Mouse (Mus musculus): ENCODE data around the gene Zfp961. TPM values are rescaled to one million over a fixed set of nuclear protein-coding genes. Genes with fewer than 3 reads are reported as not detected.
A peak's percentile ranks its signal among the peaks of the same experiment; 100 is the strongest.
"Not testable (repeated sequence)": the region's sequence is repeated elsewhere in the genome, so short reads cannot be mapped to it uniquely, and the experiment has no call there.

The Zfp961 gene
- total RNA-seq (2021): 10 to 100 TPM; 17.0 to 17.7 TPM
- long read RNA-seq, experiment 1, partial matches to known transcripts: 0 of 7 reads
- long read RNA-seq, experiment 1, other reads (novel, unspliced or antisense): 0 of 7 reads
- long read RNA-seq, experiment 2, partial matches to known transcripts: 0 of 7 reads
- long read RNA-seq, experiment 2, other reads (novel, unspliced or antisense): 0 of 7 reads

DNA sequence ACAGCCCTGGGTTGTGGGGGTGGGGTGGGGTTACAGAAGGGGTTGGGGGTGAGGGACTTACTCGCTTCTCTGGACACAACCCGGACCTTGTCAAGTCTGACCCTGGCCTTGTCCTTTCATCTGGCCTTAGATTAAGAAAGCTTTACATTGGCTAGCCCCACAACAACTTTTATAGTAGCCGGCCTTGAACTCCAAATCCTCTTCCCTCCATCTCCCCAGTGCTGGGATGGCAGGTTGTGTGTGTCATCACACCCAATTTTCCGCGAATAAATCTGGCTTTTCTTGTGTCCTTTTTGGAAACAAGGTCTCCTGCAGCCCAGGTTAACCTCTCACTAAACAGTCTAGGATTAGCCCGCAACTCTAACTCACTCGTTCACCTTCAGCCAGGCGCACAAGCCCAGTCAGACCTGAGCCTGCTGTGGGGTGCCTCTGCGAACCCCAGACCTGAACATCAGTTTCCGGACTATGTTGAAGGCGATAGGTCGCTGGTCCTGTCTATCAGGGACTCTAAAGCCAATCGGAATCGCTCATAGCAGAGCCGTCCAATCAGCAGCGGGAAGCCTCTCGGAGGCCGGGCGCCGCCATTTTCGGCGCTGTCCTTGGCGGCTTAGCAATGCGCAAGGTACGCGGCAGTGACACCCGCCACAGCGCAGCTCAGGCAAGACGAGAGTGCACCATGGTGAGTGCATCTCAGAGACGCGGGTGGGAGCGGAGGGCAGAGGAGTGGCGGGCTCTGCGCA lies at the start of gene Zfp961:
Gene Zfp961, plus strand, starts transcription at position 557 of the 740 bp plus-strand sequence.
- peak; percentile 99 for DNase-seq (ENCODE audit: low spot score in 2 of 2)

DNA sequence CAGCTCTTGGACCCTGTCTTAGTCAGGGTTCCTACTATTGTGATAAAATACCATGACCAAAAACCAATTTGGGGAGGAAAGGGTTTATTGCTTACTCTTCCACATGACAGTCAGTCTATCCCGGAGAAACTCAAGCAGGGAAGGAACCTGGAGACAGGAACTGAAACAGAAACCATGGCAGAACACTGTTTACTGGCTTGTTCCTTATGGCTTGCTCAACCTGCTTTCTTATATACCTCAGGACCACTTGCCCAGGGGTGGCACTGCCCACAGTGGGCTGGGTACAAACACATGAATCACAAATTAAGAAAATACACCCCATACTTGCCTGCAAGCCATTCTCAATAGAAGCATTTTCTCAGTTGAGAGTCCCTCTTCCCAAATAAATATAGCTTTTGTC lies 47.8 kb upstream of the Zfp961 start:
- DNase-seq (ENCODE audit: low spot score in 2 of 2): not testable (repeated sequence)

DNA sequence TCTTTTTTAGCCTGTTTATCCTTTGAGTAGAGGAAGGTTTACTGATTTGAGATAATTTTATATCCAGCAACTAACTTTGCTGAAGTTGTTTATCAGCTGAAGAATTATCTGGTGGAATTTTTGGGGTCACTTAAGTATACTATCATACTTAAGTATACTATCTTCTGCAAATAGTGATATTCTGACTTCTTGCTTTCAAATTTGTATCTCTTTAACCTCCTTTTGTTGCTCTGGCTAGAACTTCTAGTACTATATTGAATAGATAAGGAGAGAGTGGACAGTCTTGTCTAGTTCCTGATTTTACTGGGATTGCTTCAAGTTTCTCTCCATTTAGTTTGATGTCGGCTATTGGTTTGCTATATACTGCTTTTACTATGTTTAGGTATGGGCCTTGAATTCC lies 44.0 kb upstream of the Zfp961 start:
- no peak for DNase-seq (ENCODE audit: low spot score in 2 of 2)

DNA sequence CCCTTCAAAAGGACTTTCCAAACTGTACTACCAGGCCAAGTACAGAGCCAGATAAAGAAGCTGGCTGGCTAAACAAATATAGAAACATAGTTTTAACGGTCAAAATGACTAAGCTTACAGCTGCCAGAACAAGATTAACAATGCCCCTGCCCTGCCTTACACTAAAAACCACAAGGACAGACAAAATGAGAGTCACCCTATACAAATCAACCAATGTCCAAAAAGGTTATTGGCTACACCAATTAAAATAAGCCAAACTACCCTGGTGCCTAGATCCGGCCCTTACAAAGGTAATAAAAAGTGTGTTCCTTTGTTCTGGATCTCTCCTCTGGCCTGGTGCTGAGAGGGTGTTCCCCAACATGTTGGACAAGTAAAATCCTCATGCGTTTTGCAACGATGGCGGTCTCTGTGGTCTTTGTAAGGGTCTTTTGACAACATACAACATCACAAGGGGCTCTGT lies 43.0 kb upstream of the Zfp961 start:
- DNase-seq (ENCODE audit: low spot score in 2 of 2): no peak

DNA sequence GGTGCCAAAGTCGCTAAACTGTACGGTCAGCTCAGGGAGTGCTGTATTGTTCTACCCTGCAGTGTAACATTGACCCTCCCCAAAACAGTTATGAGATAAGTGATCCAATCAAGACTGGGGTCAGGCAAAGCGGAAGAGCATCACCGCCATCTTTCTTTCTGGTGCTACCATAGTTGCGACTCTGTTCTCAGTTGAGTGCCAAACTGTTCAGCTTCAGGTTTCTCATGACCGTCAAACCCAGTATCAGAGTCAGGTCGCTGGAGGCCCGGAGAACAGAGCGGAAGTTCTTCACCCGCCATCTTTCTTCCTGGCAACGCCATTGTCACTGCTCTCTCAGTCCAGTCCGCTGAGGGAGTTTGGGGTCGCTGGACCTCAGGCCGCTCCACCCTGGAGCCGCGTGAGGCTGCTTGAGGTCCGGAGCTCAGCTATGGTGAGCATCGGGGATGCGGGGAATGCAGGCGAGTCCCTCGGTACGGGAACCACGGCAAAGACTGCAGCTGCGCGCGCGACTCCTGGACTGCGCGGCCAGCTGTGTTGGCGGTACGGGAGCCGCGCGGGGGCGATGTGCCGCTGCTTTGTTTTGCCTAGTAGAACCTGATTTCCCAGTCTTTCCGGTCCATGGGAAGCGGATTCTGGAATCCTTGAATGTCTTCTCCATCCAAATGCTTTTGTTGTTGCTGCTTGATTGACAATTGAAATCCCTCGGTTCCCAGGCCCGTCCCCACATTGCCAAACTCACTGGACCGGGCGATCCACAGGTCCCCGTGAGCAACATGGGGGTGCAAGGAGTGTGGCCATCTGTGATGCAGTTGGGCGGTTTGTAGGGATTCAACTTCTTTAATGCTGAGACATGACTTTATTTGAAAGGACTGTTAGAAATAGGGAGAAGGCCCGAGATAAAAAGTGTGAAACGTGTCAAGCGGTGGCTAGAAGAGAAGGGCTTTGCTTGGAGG lies 42.3 kb upstream of the Zfp961 start, which contains the start of the genes Zfp882 and Zfp617:
Gene Zfp882, plus strand, starts transcription at position 300 of the 953 bp plus-strand sequence.
Gene Zfp617, plus strand, starts transcription at position 327 of the 953 bp plus-strand sequence.
- peak; percentile 93 to 94 for DNase-seq (ENCODE audit: low spot score in 2 of 2)

DNA sequence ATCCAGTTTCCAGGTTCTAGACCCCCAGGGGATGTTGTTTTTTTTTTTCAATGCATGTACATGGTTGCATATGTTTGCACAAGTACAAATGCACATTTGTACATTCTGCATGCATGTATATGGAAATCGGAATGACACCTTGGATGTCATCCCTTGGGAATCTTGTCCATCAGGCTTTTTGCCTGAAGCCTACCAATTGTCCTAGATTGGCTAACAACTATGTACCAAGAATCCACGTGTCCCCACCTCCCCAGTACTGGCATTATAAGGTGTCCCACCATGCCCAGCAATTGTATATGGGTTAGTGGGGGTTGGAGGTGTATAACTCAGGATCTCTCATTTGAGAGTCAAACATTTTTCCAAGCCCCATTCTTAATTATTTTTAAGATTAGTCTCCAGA lies 38.6 kb upstream of the Zfp961 start:
- DNase-seq (ENCODE audit: low spot score in 2 of 2): no peak

DNA sequence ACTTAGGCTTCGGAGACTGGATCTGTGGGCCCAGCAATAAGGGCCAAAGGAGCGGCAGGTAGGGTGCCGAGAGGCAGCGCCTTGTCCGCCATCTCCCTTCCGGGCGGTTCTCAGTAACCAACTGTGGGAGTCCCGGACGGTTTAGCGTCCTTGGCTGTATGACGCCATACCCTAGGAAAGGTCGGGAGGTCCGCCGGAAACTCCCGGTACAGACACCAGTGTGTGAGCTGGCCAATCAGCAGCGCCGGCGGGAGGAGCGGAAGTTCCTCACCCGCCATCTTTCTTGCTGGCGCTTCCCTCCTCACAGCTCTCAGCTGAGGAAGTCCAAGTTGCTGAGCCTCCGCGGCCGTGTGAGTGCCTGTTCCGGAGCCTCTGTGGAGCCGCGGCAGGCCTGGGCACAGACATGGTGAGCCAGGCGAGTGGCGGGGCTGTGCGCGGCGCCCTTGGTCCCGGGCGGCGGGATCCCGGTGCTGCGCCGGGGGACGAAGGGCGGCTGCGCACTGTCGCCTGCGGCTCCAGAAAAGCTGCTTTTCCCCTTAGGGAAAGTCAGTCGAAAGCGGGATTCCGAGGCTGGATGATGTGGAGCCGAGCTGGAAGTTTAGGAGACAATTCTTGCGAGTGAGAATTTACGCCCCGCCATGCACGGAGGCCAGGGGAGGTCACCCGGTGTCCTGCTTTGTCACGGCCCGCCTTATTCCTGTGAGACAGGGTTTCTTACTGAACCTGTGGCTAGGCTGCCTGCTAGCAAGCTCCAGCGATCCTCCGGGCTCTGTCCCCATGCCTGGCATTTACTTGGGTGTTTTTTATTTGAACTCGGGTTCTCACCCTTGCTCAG lies 28.1 kb upstream of the Zfp961 start:
- peak; percentile 94 to 96 for DNase-seq (ENCODE audit: low spot score in 2 of 2)

DNA sequence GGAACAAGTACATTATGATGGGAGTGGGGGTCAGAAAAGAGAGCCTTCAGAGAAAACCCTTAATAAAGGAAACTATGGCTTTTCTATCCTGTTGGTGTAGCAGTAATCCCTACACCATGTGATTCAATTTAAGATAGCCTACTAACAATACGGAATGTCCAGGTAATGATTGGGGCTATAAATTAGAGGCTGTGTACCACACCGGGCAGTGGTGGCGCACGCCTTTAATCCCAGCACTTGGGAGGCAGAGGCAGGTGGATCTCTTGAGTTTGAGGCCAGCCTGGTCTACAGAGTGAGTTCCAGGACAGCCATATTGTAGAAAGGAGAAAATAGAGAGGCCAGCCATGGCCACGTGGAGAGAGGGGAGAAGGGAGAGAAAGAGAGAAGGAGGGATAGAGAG lies 25.0 kb upstream of the Zfp961 start:
- DNase-seq (ENCODE audit: low spot score in 2 of 2): no peak

DNA sequence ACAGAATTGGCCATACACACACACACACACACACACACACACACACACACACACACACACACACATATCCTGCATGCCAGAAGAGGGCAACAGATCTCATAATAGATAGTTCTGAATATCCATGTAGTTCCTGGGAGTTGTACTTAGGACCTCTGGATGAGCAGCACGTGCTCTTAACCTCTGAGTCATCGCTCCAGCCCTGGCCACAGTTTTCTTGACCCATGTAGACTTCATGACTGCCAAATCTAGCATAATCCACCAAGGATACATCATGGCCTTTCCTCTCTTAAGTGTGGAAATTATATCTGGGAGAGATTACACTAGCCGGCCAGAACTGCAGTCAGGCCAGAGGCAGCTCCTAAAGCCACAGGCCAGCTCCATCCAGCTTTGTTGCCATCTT lies 24.3 kb upstream of the Zfp961 start:
- DNase-seq (ENCODE audit: low spot score in 2 of 2): no peak

DNA sequence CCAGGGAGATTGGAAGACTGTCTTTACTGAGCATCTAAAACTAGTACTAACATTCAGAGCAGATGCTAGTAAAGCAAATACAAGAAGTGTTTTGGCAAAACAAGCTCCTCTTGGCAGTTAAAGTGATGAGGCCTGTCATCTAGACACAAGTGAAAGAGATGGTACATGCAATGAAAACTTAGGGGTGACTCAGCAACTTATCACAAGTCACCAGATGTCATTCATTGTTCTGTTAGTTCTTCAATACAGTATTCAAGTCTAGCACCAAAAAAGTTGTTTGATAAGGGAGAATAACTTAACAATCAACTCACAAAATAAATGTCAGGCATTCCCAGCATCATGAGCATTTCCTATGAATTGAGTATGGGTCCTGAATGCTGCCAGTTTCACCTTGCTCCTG lies 23.1 kb upstream of the Zfp961 start:
- peak in 1 of 2 experiments; percentile 42 for DNase-seq (ENCODE audit: low spot score in 2 of 2)

DNA sequence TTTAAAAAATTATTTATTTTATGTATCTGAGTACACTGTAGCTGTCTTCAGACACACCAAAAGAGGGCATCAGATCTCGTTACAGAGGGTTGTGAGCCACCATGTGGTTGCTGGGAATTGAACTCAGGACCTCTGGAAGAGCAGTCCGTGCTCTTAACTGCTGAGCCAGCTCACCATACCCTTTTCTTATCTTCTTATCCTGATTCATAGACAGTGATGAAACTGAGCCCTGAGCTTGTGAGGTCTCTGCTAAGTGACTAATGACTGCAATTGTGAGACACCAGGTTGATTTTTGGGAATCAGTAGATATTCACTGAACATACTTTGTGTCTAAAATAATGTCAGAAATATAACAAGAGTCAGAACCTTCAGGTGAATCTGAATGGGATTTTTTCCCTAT lies 12.8 kb upstream of the Zfp961 start:
- not testable (repeated sequence) for DNase-seq (ENCODE audit: low spot score in 2 of 2)

DNA sequence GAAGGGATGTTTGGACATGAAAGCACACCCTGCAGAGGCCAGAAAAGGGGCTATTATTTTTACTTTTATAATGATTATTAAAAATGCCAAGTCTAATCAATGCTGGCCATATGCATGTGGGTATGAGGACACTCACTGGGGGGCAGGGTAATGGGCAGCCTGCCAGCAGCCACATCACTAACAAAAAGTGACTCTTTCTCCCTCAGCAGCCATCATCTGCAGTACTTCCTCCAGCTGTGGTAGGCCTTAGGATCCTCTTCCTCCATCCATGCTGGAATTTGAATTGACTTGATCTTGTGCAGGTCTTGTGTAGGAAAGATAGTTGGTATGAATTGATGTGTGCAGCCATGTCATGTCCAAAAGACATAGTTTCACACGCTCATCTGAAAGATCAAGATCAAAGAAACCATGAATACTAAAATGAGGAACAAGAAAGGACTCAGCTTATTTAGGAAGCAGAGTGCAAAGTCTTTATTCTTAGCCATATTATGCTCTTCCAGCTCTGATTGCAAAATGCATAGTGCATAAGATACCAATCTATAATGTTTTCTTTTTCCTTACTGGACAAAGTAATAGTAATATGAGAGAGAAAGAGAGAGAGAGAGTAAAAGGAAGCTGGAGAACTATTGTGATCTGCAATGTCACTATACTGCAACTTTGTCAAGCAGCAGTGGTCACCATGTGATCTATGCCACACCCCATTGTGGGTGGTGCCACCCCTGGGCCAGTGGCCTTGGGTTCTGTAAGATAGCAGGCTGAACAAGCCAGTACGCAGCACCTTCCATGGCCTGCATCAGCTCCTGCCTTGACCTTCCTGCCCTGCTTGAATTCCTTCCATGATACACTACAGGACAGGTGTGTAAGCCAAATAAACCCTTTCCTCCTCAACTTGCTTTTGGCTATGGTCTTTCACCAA lies 10.3 kb upstream of the Zfp961 start:
- DNase-seq (ENCODE audit: low spot score in 2 of 2): no peak

DNA sequence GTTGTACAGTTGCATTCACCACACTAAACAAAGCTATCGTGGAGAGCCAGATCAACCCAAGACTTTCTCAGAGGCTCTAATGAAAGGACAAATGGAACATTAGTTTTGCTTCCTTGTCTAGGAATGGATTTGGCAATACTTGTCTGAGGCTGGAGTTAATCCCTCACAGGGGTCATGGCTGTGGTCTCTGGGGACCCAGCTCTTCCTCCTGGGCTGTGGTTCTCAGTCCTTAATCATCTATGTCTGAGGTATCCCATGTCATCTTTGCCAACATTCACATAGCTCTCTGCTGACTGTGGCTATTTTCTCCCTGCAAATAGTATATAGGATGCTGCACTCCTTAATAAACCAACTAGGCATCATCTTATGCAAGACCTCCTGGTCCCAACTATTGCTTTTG lies 9.1 kb upstream of the Zfp961 start:
- DNase-seq (ENCODE audit: low spot score in 2 of 2): no peak

DNA sequence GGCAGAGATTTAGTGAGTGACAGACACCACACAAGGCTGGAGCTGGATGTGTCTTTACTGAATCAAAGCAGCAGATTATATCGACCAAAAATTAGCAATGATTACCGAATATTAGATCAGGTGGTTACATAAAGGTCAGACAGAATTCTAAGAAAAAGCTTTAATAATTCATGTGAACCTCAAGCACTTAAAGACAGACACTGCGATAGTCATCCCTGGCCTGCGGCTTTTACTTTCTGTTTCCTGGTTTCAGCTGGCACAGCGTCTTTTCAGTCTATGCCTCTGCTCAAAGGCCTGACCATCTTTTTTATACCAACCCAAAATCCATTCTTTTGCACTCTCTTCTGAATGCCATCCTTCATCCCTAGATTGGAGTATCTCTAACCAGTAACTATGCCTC lies 2.2 kb upstream of the Zfp961 start:
- DNase-seq (ENCODE audit: low spot score in 2 of 2): no peak

DNA sequence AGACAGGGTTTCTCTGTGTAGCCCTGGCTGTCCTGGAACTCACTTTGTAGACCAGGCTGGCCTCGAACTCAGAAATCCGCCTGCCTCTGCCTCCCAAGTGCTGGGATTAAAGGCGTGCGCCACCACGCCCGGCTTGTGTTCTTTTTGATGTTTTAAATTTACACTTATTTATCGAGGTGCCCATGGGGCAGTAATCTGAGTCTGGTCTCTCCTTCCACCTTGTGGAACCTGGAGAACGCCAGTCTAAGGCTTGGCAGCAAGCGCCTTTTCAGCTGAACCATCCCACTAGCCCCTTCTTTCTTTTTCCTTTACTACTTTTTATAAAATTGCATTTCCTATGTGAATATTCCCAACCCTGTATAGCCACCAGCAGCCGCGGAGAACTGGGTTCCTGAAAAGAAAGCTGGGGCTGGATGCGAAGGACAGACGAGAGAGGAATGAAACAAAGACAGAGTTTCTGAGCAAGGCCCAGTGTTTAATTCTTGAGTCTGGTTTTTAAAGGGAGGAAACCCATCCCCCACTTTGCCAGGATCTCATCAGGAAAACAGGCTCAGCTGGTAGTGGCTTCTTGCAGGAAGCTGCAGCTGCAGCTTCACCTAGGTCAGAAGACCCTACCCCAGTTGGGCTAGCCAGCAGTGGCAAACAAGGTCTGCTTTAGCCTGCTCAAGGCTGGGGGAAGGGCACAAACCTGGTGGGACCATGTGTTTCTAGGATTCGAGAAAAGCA lies 761 bp downstream of the Zfp961 start:
- DNase-seq (ENCODE audit: low spot score in 2 of 2): no peak

DNA sequence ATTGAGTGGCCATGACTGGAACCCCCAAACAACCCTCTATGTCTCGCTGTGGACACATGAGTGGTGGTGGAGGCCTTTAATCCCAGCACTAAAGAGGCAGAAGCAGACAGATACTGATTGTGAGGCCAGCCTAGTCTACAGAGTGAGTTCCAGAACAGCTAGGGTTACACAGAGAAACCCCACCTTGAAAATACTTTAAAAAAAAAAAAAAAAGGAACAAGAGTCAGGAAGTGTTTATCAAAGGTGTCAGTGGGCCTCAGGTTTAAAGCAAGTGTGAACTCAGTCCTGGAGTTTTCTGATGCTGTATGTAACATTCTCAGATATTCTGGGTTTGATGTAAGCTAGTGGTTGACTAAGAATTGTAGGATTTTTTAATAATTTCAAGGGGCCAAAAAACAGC lies 1.7 kb downstream of the Zfp961 start:
- DNase-seq (ENCODE audit: low spot score in 2 of 2): no peak

DNA sequence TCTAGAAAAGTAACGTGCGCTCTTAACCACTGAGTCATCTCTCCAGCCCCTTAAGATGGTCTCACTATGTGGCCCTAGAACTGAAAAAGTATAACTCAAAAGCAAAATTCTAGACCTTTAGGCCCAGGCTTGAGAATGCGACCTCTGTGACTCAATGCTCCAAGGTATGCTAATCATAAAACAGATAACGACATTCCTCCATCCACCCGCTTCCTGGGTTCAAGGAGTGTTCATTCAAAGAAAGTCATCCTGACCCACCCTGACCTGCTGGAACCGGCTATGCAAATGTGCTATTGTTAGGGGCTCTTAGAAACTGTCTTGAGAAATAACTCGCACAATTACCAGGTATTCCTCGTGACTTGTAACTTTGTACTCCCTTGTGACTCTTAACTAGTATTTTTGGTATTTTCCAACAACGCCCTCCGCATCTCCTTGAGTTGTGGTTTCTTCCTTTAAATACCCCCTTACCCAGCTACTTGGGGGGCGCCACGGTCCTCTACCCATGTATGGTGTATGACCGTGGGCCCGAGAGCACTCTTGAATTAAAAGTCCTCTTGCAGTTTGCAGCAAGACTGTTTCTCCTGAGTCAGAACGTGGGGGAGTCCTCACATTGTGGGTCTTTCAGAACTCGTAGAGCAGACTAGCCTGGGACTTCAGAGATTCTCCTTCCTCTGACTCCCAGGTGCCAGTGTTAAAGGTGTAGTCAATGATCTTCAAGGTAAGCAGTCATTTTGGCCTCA lies 2.3 kb downstream of the Zfp961 start:
- not testable (repeated sequence) for DNase-seq (ENCODE audit: low spot score in 2 of 2)

DNA sequence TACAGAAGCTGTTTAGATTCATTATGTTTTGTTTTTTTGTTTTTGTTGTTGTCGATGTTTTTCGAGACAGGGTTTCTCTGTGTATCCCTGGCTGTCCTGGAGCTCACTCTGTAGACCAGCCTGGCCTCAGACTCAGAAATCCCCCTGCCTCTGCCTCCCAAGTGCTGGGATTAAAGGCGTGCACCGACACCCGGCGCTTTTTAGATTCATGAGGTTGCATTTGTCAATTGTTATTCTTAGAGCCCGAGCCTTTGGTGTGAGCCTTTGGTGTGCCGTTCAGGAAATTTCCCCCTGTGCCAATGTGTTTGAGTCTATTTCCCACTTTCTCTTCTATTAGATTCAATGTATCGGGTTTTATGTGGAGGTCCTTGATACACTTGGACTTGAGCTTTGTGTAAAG lies 3.8 kb downstream of the Zfp961 start:
- no peak for DNase-seq (ENCODE audit: low spot score in 2 of 2)

Measured in layer of hippocampus, postnatal 14 days (tissue).